Mouse (Mus musculus) cerebellum, adult 2 months (tissue): Measurements from ENCODE around the gene Cct6b.
"Not testable (repeated sequence)": the region's sequence is repeated elsewhere in the genome, so short reads cannot be mapped to it uniquely, and the experiment has no call there.

Experiments used
- CTCF ChIP-seq: fragments of 200-500 bp; IDR thresholded peaks from 2 replicates; pipeline ENCODE4 v1.5.1; 2011; ENCODE audit warnings: low read depth, mild to moderate bottlenecking, control low read depth, low read length, moderate library complexity, borderline replicate concordance; ENCODE audit not compliant: insufficient read depth
- POLR2A ChIP-seq: fragments of 200-500 bp; IDR thresholded peaks from 2 replicates; pipeline ENCODE4 v1.6.1; 2011; ENCODE audit warnings: low read length, control low read depth, borderline replicate concordance; ENCODE audit not compliant: insufficient read depth

DNA sequence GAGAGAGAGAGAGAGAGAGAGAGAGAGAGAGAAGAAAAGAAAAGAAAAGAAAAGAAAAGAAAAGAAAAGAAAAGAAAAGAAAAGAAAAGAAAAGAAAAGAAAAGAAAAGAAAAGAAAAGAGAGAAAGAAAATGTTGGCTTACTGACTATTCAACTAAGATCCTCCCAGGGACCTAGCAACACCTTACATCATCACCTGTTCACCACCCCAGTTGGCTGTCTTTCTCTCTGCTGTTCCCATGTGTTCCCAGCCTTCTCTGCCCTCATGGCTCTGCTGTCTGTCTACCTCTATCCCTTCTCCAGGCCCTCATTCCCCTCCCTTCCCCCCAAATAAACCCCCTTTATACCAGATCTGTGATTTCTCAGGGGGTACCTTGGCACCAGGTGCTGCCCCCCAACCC, 69.2 kb downstream of the Cct6b start:
- not testable (repeated sequence) for TF ChIP-seq CTCF, POLR2A
